Comparison of ENCODE assay signal across 26 mouse cellular contexts in the genomic region with DNA sequence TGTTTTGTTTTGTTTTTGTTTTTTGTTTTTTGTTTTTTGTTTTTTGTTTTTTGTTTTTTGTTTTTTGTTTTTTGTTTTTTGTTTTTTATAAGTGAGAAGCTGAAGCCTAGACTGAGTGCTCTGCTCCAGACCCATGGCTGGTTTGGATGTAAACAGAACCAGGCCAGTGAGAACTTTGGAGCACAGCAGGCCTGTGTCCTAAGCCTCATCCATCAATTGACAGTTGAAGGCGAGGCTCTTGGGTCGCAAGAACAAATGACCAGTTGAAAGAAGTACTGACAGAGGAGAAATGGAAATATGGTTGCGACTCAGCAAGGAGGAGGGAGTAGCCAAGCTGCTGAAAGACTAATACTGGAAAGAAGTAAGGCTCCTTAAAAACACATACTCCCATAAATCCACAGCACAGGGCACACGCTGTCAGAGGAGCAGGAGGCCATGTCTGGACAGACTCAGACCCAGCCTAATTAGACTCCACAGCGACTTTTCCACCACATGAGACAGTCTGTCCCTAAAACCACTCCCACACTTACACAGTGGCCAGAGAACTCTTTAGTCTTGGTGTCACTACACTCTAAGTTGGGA.
DNase-seq lines count a peak whose midpoint lies in the region; ATAC-seq and TF ChIP-seq lines count a peak whose summit lies in the region.
"Had no signal": no experiment of that assay in that cellular context is flagged by ENCODE, and none has a peak within 500 bp of the region (broad histone marks: within the 10 kb centered on the region; RNA-seq: fewer than 3 reads in every experiment).

No protein-coding gene starts in this region.

- H3K4me2 ChIP-seq in kidney, embryonic 15.5 days, result no peak overlapping the region
- H3K4me2 ChIP-seq in lung, postnatal 0 days (replicated peaks; ENCODE audit: low read depth, low read length), result no peak overlapping the region
- no peak overlapping the region for H3K4me2 ChIP-seq in limb, embryonic 11.5 days (ENCODE audit: low read depth, severe bottlenecking)
- H3K4me2 ChIP-seq: embryonic facial prominence, embryonic 13.5 days; forebrain, embryonic 12.5 days; heart, embryonic 15.5 days; limb, embryonic 15.5 days; midbrain, embryonic 12.5 days; neural tube, embryonic 12.5 days had no signal

- peaks cover 4% of the 10 kb centered on the region; the same call in 1 of the 2 replicates for H3K4me1 ChIP-seq in kidney, embryonic 15.5 days
- H3K4me1 ChIP-seq in lung, postnatal 0 days (ENCODE audit: insufficient read depth, low read depth, low read length), result no peaks in the 10 kb centered on the region
- no peaks in the 10 kb centered on the region for H3K4me1 ChIP-seq in lung, adult 2 months (ENCODE audit: control insufficient read depth, insufficient read depth, low read length)
- no peaks in the 10 kb centered on the region for H3K4me1 ChIP-seq in limb, embryonic 11.5 days (ENCODE audit: control insufficient read depth, insufficient read depth, low read length)
- H3K4me1 ChIP-seq: embryonic facial prominence, embryonic 13.5 days; forebrain, embryonic 12.5 days; heart, embryonic 15.5 days; limb, embryonic 15.5 days; midbrain, embryonic 12.5 days had no signal

- no peak overlapping the region for H3K9ac ChIP-seq in kidney, embryonic 15.5 days
- H3K9ac ChIP-seq in lung, postnatal 0 days (replicated peaks; ENCODE audit: low read depth), result no peak overlapping the region
- no peak overlapping the region for H3K9ac ChIP-seq in limb, embryonic 11.5 days (ENCODE audit: low read length)
- H3K9ac ChIP-seq: embryonic facial prominence, embryonic 13.5 days; forebrain, embryonic 12.5 days; heart, embryonic 15.5 days; limb, embryonic 15.5 days; liver, embryonic 14.5 days; midbrain, embryonic 12.5 days; neural tube, embryonic 12.5 days had no signal

- no peak for DNase-seq in kidney, adult 18-20 months
- peak; percentile 45 for DNase-seq in lung, postnatal 0 days (ENCODE audit: low spot score)
- DNase-seq in lung, adult 2 months, result no peak
- DNase-seq in embryo, embryonic 10.5 days (ENCODE audit: low spot score), result peak; percentile 49
- peak; percentile 61 for DNase-seq in limb, embryonic 11.5 days (ENCODE audit: low spot score)
- no peak for DNase-seq in gastrocnemius, adult 18-20 months (ENCODE audit: low spot score)
- DNase-seq in heart, postnatal 36 days, result no peak
- DNase-seq: adrenal gland, postnatal 25 days; cerebellum, adult 9-11 months; layer of hippocampus, adult 9-11 months; retina, postnatal 1 day; right cerebral cortex, postnatal 25 days; thymus, adult 18-20 months; thymus, postnatal 36 days had no signal

- WGBS in kidney, embryonic 15.5 days, result 10% methylated on average over 5 of the region's 5 CpGs
- 33% methylated on average over 5 of the region's 5 CpGs for WGBS in lung, postnatal 0 days
- WGBS in lung, adult 2 months, result 36% methylated on average over 5 of the region's 5 CpGs
- 15% methylated on average over 5 of the region's 5 CpGs for WGBS in limb, embryonic 11.5 days

- intact Hi-C loops in heart, postnatal 36 days (cut with DNase I), result no loop called here

- no peak overlapping the region for H3K4me3 ChIP-seq in kidney, embryonic 15.5 days (replicated peaks)
- H3K4me3 ChIP-seq in lung, postnatal 0 days (ENCODE audit: low read depth, low read length), result no peak overlapping the region
- H3K4me3 ChIP-seq in lung, adult 2 months (replicated peaks; ENCODE audit: extremely low read depth, low read depth, low read length), result no peak overlapping the region
- no peak overlapping the region for H3K4me3 ChIP-seq in limb, embryonic 11.5 days (ENCODE audit: low read depth, low read length)
- H3K4me3 ChIP-seq: embryonic facial prominence, embryonic 13.5 days; erythroblast, embryonic 14.5 days; forebrain, embryonic 12.5 days; heart, embryonic 15.5 days; limb, embryonic 15.5 days; midbrain, embryonic 12.5 days; neural tube, embryonic 12.5 days had no signal

- H3K27me3 ChIP-seq in kidney, embryonic 15.5 days, result no peaks in the 10 kb centered on the region
- H3K27me3 ChIP-seq in lung, postnatal 0 days (replicated peaks; ENCODE audit: insufficient read depth, low read length), result no peaks in the 10 kb centered on the region
- no peaks in the 10 kb centered on the region for H3K27me3 ChIP-seq in limb, embryonic 11.5 days (ENCODE audit: control insufficient read depth, insufficient read depth, low read length)
- H3K27me3 ChIP-seq: embryonic facial prominence, embryonic 13.5 days; forebrain, embryonic 12.5 days; heart, embryonic 15.5 days; limb, embryonic 15.5 days; midbrain, embryonic 12.5 days; neural tube, embryonic 12.5 days had no signal

- no peak for TF ChIP-seq CTCF in lung, postnatal 0 days (IDR thresholded peaks at IDR 0.05)
- no peak for TF ChIP-seq CTCF in lung, adult 2 months (IDR thresholded peaks at IDR 0.05; ENCODE audit: insufficient read depth, low read length)

- TF ChIP-seq EP300 in lung, postnatal 0 days (IDR thresholded peaks at IDR 0.05), result no peak

- H3K9me3 ChIP-seq in kidney, embryonic 15.5 days (replicated peaks), result 0 out of 2 replicates have a peak, but pooled peaks cover 3% of the 10 kb centered on the region
- no peaks in the 10 kb centered on the region for H3K9me3 ChIP-seq in lung, postnatal 0 days (ENCODE audit: low read length)
- no peaks in the 10 kb centered on the region for H3K9me3 ChIP-seq in limb, embryonic 11.5 days (ENCODE audit: control insufficient read depth, low read length)
- H3K9me3 ChIP-seq: heart, embryonic 15.5 days; limb, embryonic 15.5 days; midbrain, embryonic 12.5 days; neural tube, embryonic 12.5 days had no signal

- TF ChIP-seq POLR2A in lung, adult 2 months (IDR thresholded peaks at IDR 0.05; ENCODE audit: borderline replicate concordance, extremely low read depth, low read depth, low read length), result no peak

- ATAC-seq in kidney, embryonic 15.5 days (replicated peaks; ENCODE audit: low FRiP score), result peak; percentile 64
- ATAC-seq in lung, postnatal 0 days, result peak; percentile 62
- peak; percentile 65; the same call in 1 of the 2 replicates for ATAC-seq in limb, embryonic 11.5 days (ENCODE audit: insufficient number of reproducible peaks, low FRiP score, low TSS enrichment, low read depth)
- ATAC-seq: CD4-positive, CD25-positive, alpha-beta regulatory T cell, adult 4 months; hindbrain, postnatal 0 days; intestine, postnatal 0 days had no signal

- H3K27ac ChIP-seq in kidney, embryonic 15.5 days, result no peak overlapping the region
- no peak overlapping the region for H3K27ac ChIP-seq in lung, postnatal 0 days (ENCODE audit: low read length)
- H3K27ac ChIP-seq in limb, embryonic 11.5 days (replicated peaks; ENCODE audit: low read depth, low read length), result no peak overlapping the region
- H3K27ac ChIP-seq: embryonic facial prominence, embryonic 13.5 days; forebrain, embryonic 12.5 days; heart, embryonic 15.5 days; hindbrain, postnatal 0 days; limb, embryonic 15.5 days; liver, embryonic 14.5 days; neural tube, embryonic 12.5 days had no signal

- H3K36me3 ChIP-seq in kidney, embryonic 15.5 days, result no peaks in the 10 kb centered on the region
- no peaks in the 10 kb centered on the region for H3K36me3 ChIP-seq in lung, postnatal 0 days (ENCODE audit: insufficient read depth, low read length)
- no peaks in the 10 kb centered on the region for H3K36me3 ChIP-seq in limb, embryonic 11.5 days (ENCODE audit: control insufficient read depth, insufficient read depth, low read length)
- H3K36me3 ChIP-seq: embryonic facial prominence, embryonic 13.5 days; forebrain, embryonic 12.5 days; heart, embryonic 15.5 days; limb, embryonic 15.5 days; midbrain, embryonic 12.5 days; neural tube, embryonic 12.5 days had no signal

Comparison
In these comparisons a context has a peak if more than half of its experiments do, and no peak if none do; other contexts are left out.
1. DNase-seq: peak in lung, postnatal 0 days (single experiment), embryo, embryonic 10.5 days (single experiment) and limb, embryonic 11.5 days (single experiment); none in kidney, adult 18-20 months (single experiment), lung, adult 2 months (single experiment), gastrocnemius, adult 18-20 months (single experiment) and heart, postnatal 36 days (0 of 2).
2. Peak in every context shown above with its lines, with median percentiles within 50 percentile points of each other: ATAC-seq.